Mouse (Mus musculus) intestine, embryonic 14.5 days (tissue): ENCODE data around the gene Rnf220. TPM values are rescaled to one million over a fixed set of nuclear protein-coding genes. Genes with fewer than 3 reads are reported as not detected.

Experiments
- ATAC-seq: fragments of 200-750 bp; cut with Nextera tagmentation; replicated peaks from 2 replicates; pipeline ENCODE4 v1.8.0; 2017; ENCODE audit warnings: low read depth, moderate number of reproducible peaks, moderate TSS enrichment, moderate library complexity; ENCODE audit not compliant: low FRiP score, low TSS enrichment
- DNase-seq: peaks from one replicate; pipeline ENCODE4 v3.0.0-alpha.2; 2018; ENCODE audit warnings: low spot score
- H3K27ac ChIP-seq: fragments of 300-500 bp; sonication (generic); 2 replicates; pipeline ENCODE4 v1.5.1; 2014; ENCODE audit warnings: low read depth, mild to moderate bottlenecking, control low read depth
- H3K27me3 ChIP-seq: fragments of 300-500 bp; sonication (generic); replicated peaks from 2 replicates; pipeline ENCODE4 v1.6.1; 2014; ENCODE audit warnings: low read length, control low read depth; ENCODE audit not compliant: control insufficient read depth, insufficient read depth
- H3K36me3 ChIP-seq: fragments of 300-500 bp; sonication (generic); 2 replicates; pipeline ENCODE4 v1.6.1; 2014; ENCODE audit warnings: low read length, control low read depth; ENCODE audit not compliant: control insufficient read depth, insufficient read depth
- H3K4me1 ChIP-seq: fragments of 300-500 bp; sonication (generic); replicated peaks from 2 replicates; pipeline ENCODE4 v1.6.1; 2014; ENCODE audit warnings: low read length, control low read depth, mixed read lengths; ENCODE audit not compliant: control insufficient read depth, insufficient read depth
- H3K4me2 ChIP-seq: fragments of 300-500 bp; sonication (generic); 2 replicates; pipeline ENCODE4 v1.6.1; 2014; ENCODE audit warnings: low read length
- H3K4me3 ChIP-seq: fragments of 300-500 bp; sonication (generic); 2 replicates; pipeline ENCODE4 v1.5.1; 2014; ENCODE audit warnings: low read depth, low read length, control low read depth, mixed read lengths
- H3K9ac ChIP-seq: fragments of 300-500 bp; sonication (generic); 2 replicates; pipeline ENCODE4 v1.6.1; 2014; ENCODE audit warnings: mild to moderate bottlenecking, low read length
- H3K9me3 ChIP-seq: fragments of 300-500 bp; sonication (generic); 2 replicates; pipeline ENCODE4 v1.6.1; 2016; ENCODE audit warnings: low read length, control low read depth; ENCODE audit not compliant: control insufficient read depth
- WGBS: fragments of 180-500 bp; shearing (Covaris S2); extraction: QIAGEN DNeasy Blood & Tissue Kit; methylation state at CpG from one replicate; pipeline ENCODE4 v1.1.7; 2014; 5-methylcytosine and 5-hydroxymethylcytosine counted together
- polyA plus RNA-seq: library from polyadenylated mRNA; unstranded; fragments of >200 nt; fragmentation: Nextera tagmentation; extraction: Ambion mirVana; gene quantifications from 2 replicates; pipeline ENCODE4 v1.2.1, GENCODE M21; 2014

The Rnf220 gene
- polyA plus RNA-seq, 1 experiment from 2014 or later: 65.1 TPM

- Histone ChIP-seq H3K27ac (no peak overlapping the region), H3K27me3 (no peaks in the 10 kb centered on the region), H3K4me3 (no peak overlapping the region), H3K4me2 (no peak overlapping the region), H3K9ac (no peak overlapping the region), H3K36me3 (no peaks in the 10 kb centered on the region), H3K4me1 (no peaks in the 10 kb centered on the region), H3K9me3 (no peaks in the 10 kb centered on the region)
- ATAC-seq: no peak
- WGBS: 68% methylated on average over 14 of the region's 14 CpGs
- DNase-seq: no peak
These were observed 87.5 kb downstream of the Rnf220 start for GRCm38 (mm10) chr4:117409144-117410048.

- no peak overlapping the region for H3K4me3 ChIP-seq
- no peaks in the 10 kb centered on the region for H3K27me3 ChIP-seq
These were observed 88.9 kb downstream of the Rnf220 start for GRCm38 (mm10) chr4:117407945-117408344.

GRCm38 (mm10) chr4:117405999-117406398, 90.9 kb downstream of the Rnf220 start:
- Histone ChIP-seq H3K9me3 (no peaks in the 10 kb centered on the region), H3K27ac (no peak overlapping the region), H3K4me1 (no peaks in the 10 kb centered on the region), H3K9ac (no peak overlapping the region), H3K4me2 (no peak overlapping the region), H3K27me3 (no peaks in the 10 kb centered on the region), H3K36me3 (no peaks in the 10 kb centered on the region), H3K4me3 (no peak overlapping the region)
- 40% methylated on average over 9 of the region's 9 CpGs for WGBS
- DNase-seq (no peak), ATAC-seq (no peak)

More at GRCm38 (mm10) chr4:117407945-117408344, 88.9 kb downstream of the Rnf220 start:
- no peak overlapping the region for H3K4me2 ChIP-seq
- WGBS: 85% methylated on average over 5 of the region's 5 CpGs
- H3K9me3 ChIP-seq: no peaks in the 10 kb centered on the region
- DNase-seq: no peak
- no peak for ATAC-seq
- no peak overlapping the region for H3K9ac ChIP-seq
- no peaks in the 10 kb centered on the region for H3K36me3 ChIP-seq
- H3K4me1 ChIP-seq: no peaks in the 10 kb centered on the region
- no peak overlapping the region for H3K27ac ChIP-seq

- ATAC-seq (no peak), DNase-seq (no peak)
- H3K9ac ChIP-seq: no peak overlapping the region
- H3K4me3 ChIP-seq: no peak overlapping the region
- H3K4me1 ChIP-seq: no peaks in the 10 kb centered on the region
- 82% methylated on average over 6 of the region's 6 CpGs for WGBS
- H3K4me2 ChIP-seq: no peak overlapping the region
- H3K36me3 ChIP-seq: no peaks in the 10 kb centered on the region
- H3K27ac ChIP-seq: no peak overlapping the region
- H3K9me3 ChIP-seq: no peaks in the 10 kb centered on the region
- H3K27me3 ChIP-seq: no peaks in the 10 kb centered on the region
These were observed 91.6 kb downstream of the Rnf220 start for GRCm38 (mm10) chr4:117405211-117405610.

GRCm38 (mm10) chr4:117403411-117403810, 93.4 kb downstream of the Rnf220 start:
- no peak overlapping the region for H3K9ac ChIP-seq
- H3K4me1 ChIP-seq: no peaks in the 10 kb centered on the region
- no peaks in the 10 kb centered on the region for H3K27me3 ChIP-seq
- ATAC-seq (no peak), DNase-seq (no peak)
- no peak overlapping the region for H3K4me2 ChIP-seq
- H3K27ac ChIP-seq: no peak overlapping the region
- H3K9me3 ChIP-seq: no peaks in the 10 kb centered on the region
- WGBS: 35% methylated on average over 3 of the region's 3 CpGs
- H3K4me3 ChIP-seq: no peak overlapping the region
- H3K36me3 ChIP-seq: no peaks in the 10 kb centered on the region

- Histone ChIP-seq H3K9ac (no peak overlapping the region), H3K27ac (no peak overlapping the region), H3K36me3 (no peaks in the 10 kb centered on the region), H3K4me2 (no peak overlapping the region), H3K9me3 (no peaks in the 10 kb centered on the region), H3K27me3 (no peaks in the 10 kb centered on the region), H3K4me3 (no peak overlapping the region), H3K4me1 (peaks cover 6% of the 10 kb centered on the region)
- 55% methylated on average over 11 of the region's 11 CpGs for WGBS
- ATAC-seq (no peak), DNase-seq (no peak)
These were observed 99.7 kb downstream of the Rnf220 start for GRCm38 (mm10) chr4:117397128-117397527.

- Histone ChIP-seq H3K4me2 (no peak overlapping the region), H3K36me3 (no peaks in the 10 kb centered on the region), H3K27ac (no peak overlapping the region), H3K9me3 (no peaks in the 10 kb centered on the region), H3K4me1 (peaks cover 10% of the 10 kb centered on the region), H3K27me3 (no peaks in the 10 kb centered on the region), H3K9ac (no peak overlapping the region), H3K4me3 (no peak overlapping the region)
- 41% methylated on average over 7 of the region's 7 CpGs for whole genome bisulfite sequencing
- DNase-seq: no peak
- no peak for ATAC-seq
These were observed 103.8 kb downstream of the Rnf220 start for GRCm38 (mm10) chr4:117393027-117393426.

- DNase-seq (no peak), ATAC-seq (no peak)
- H3K9ac ChIP-seq: no peak overlapping the region
- H3K9me3 ChIP-seq: no peaks in the 10 kb centered on the region
- no peaks in the 10 kb centered on the region for H3K27me3 ChIP-seq
- no peak overlapping the region; the same call in 1 of the 2 replicates for H3K4me2 ChIP-seq
- H3K27ac ChIP-seq: no peak overlapping the region
- peaks cover 10% of the 10 kb centered on the region for H3K4me1 ChIP-seq
- no peaks in the 10 kb centered on the region for H3K36me3 ChIP-seq
- H3K4me3 ChIP-seq: no peak overlapping the region
- 44% methylated on average over 2 of the region's 2 CpGs for WGBS
These were observed 104.5 kb downstream of the Rnf220 start for GRCm38 (mm10) chr4:117392391-117392790.

GRCm38 (mm10) chr4:117391966-117392365, 104.9 kb downstream of the Rnf220 start:
- no peak overlapping the region for H3K27ac ChIP-seq
- DNase-seq (no peak), ATAC-seq (peak; percentile 53; the same call in 1 of the 2 replicates)
- no peaks in the 10 kb centered on the region for H3K36me3 ChIP-seq
- no peak overlapping the region for H3K4me3 ChIP-seq
- H3K27me3 ChIP-seq: no peaks in the 10 kb centered on the region
- H3K4me1 ChIP-seq: peaks cover 10% of the 10 kb centered on the region
- no peak overlapping the region for H3K9ac ChIP-seq
- H3K9me3 ChIP-seq: no peaks in the 10 kb centered on the region
- WGBS: 7% methylated on average over 9 of the region's 9 CpGs
- H3K4me2 ChIP-seq: peak overlapping the region; percentile 33
